Mouse (Mus musculus) neural tube, embryonic 10.5 days (tissue): ENCODE measurements around the gene Ptgs1.
A peak's percentile ranks its signal among the peaks of the same experiment; 100 is the strongest.

ENCODE experiments used
- DNase-seq: peaks from one replicate; pipeline ENCODE4 v3.0.0-alpha.2; 2017; ENCODE audit warnings: low spot score; ENCODE audit errors: extremely low spot score

The Ptgs1 gene

GRCm38 (mm10) chr2:36244705-36245104 is 14.5 kb downstream of the Ptgs1 start:
- DNase-seq: no peak

GRCm38 (mm10) chr2:36247964-36248363 is 17.7 kb downstream of the Ptgs1 start:
- no peak for DNase-seq

- DNase-seq: no peak
These were observed 20.9 kb downstream of the Ptgs1 start for GRCm38 (mm10) chr2:36251156-36251555.

DNA sequence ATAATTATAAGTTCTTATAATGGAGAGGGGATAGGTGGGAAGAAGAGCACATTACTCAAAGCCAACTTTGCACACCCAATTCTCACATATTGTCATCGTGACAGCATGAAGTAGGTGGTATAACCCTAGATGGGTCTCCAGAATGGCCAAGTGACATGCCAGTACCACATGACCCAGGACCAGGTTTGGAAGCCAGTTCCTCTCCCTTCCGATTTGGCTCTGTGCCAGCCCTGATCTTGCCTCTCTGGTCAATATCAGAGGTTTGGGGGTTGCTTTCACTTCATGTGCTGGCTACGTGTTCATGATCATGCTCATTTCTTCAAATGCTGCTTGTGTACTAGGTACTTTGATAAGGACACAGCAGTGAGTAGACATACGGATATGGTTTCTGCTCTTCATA is 22.3 kb downstream of the Ptgs1 start:
- no peak for DNase-seq

DNA sequence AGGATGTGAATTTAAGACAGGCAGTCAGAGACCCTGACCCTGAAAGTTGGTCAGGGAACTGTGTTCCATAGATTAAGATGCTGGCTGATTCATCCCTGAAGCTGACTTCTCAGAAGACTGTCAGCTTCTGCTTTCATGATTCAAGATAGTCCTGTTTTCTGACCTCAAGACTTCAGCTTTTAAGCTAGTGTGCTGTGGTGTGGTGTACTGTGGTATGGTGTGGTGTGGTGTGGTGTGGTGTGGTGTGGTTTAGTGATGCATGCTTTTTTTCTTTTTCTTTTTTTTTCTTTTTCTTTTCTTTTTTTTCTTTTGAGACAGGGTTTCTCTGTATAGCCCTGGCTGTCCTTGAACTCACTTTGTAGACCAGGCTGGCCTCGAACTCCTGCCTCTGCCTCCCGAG is 24.2 kb downstream of the Ptgs1 start:
- DNase-seq: no peak

DNA sequence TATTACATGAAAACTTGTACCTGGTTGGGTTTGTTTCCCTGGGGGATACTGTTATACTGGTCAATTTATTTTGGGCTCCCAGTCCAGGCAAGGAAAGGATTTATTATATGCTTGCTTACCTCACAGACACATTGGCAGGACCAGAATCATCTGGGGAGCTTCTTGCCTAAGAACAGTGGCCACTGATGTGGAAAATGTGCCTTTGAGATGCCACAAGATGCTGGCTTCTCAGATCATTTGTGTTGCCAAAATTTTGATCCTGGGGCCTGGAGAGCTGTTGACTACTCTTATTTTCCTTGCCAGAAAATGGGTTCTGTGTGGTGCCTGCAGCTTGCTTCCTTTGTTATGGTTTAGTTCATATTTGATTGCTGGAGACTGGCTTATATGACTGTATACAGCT is 26.7 kb downstream of the Ptgs1 start:
- no peak for DNase-seq

DNA sequence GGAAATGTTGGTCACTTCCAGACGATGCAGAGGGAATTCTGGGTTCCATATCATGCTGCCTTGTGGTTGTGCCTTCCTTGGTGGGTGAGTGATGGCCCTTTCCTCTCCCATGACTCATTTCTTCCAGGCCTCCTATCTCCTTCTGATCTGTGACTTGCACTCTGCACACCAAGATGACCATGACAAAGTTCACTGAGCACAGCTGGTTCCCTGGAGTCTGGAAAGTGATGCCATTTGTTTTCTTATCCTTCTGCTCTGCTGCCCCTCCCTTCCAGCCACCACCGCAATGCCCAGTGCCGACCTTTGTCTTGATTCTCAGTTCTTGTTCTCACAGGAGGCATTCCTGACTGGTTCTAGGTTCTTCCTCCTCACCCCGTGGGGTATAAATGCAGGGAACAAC is 29.2 kb downstream of the Ptgs1 start:
- DNase-seq: no peak

GRCm38 (mm10) chr2:36259798-36260540 is 29.7 kb downstream of the Ptgs1 start:
- DNase-seq: no peak

- DNase-seq: no peak
These were observed 31.8 kb downstream of the Ptgs1 start for GRCm38 (mm10) chr2:36262025-36262424.

GRCm38 (mm10) chr2:36269458-36269857 is 39.2 kb downstream of the Ptgs1 start:
- DNase-seq: no peak

GRCm38 (mm10) chr2:36270186-36270585 is 40.0 kb downstream of the Ptgs1 start:
- DNase-seq: no peak

- no peak for DNase-seq
These were observed 40.9 kb downstream of the Ptgs1 start for GRCm38 (mm10) chr2:36271085-36271484.

DNA sequence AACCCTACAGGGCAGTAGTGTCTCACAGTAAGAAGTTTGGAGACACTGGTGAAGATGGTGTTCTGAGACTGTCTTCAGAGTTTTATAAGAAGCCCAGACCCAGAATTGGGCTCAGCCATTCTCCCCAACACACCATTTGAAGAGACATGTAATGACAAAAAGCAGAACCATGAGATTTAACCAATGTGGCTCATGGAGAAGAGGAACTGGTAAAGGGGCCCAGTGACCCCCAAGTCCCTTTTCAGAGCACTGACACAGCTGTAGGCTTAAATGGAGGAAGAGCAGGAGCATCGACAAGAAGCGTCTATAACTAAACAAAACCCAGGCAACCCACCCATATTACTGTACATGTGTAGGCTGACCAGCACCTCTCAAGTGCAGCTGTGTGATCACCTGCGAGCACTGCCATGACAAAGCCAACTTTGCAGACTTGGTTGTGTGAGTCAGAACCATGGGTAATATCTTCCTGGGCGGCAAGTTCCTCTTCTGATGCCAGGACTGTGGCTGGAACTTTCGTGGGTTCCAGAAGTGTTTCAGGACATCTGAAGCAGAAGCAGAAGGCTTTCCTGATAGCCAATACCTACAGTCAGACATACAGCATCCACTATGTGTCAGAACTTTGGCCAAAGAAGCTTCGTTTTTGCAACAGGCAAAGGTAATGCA is 42.2 kb downstream of the Ptgs1 start:
- no peak for DNase-seq

- DNase-seq: peak; percentile 29
These were observed 46.2 kb downstream of the Ptgs1 start for GRCm38 (mm10) chr2:36276454-36276853.

- no peak for DNase-seq
These were observed 48.5 kb downstream of the Ptgs1 start for GRCm38 (mm10) chr2:36278760-36279159.

DNA sequence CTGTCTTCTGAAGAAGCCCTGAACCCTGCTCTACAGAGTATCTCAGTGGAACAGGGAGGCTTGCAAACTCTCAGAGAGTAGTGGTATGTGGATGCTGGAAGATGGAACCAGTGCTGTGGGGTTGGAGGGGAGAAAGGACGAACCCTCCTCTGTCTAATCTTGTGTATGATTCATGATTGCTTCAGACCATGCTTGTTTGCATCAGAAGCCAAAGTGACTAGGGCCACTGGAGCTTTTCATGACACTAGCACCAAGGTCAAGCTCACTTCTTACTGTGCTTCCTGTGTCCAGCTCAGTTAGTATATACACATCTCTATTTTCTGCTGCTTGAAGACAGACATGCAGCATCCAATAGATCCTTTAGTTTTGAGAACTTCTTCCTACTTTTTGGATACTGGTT is 50.9 kb downstream of the Ptgs1 start:
- no peak for DNase-seq

DNA sequence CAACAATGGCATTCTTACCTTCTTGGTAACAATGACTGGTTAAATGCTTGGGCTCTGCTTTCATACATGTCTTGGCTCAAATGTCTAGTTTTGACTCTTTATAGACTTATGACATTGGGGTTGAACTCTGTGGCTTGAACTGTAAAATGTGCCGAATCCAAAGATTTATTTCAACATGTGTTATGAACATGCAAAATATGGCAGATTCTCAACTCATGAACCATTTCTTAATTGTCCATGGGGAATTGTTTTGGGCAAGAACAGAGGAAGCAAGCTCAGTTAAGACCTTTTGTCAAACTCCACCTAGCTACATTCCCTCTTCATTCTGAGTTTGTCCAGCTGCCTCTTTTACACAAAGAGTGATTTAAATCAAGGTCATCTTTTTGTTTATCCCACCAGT is 52.1 kb downstream of the Ptgs1 start:
- no peak for DNase-seq
